Comparison of ENCODE assay signal across 9 mouse cellular contexts in the genomic region with DNA sequence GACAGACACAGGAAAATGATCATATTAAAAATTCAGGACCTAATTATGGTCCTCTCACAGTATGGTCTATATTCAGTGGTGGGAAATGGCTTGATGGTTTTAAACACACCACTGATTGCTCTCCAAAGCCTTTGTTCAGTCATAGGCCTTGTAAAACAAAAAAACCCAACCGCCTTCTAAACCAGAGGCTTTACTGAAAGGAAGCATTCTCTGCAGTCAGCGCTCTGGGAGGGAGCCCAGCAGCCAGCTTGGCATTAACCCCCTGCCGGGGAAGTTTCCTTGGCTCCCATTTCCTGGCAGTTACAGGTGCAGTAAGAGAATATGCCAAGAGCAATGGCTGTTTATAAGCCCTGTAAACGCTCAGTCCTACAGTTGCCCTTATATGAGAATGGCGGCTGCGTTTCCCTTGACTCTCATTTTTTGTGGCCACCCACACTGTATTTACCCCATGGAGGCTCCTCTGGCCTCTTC.
A peak's percentile ranks its signal among the peaks of the same experiment; 100 is the strongest.
DNase-seq lines count a peak whose midpoint lies in the region; ATAC-seq and TF ChIP-seq lines count a peak whose summit lies in the region.
"Had no signal": no experiment of that assay in that cellular context is flagged by ENCODE, and none has a peak within 500 bp of the region (broad histone marks: within the 10 kb centered on the region; RNA-seq: fewer than 3 reads in every experiment).

No protein-coding gene starts in this region.

- H3K9me3 ChIP-seq in midbrain, embryonic 11.5 days (ENCODE audit: control insufficient read depth, low read length): no peaks in the 10 kb centered on the region
- H3K9me3 ChIP-seq in midbrain, embryonic 10.5 days (replicated peaks): no peaks in the 10 kb centered on the region
- H3K9me3 ChIP-seq in hindbrain, postnatal 0 days (ENCODE audit: low read length): no peaks in the 10 kb centered on the region
- H3K9me3 ChIP-seq in midbrain, embryonic 16.5 days (replicated peaks; ENCODE audit: control insufficient read depth, low read length, poor library complexity, severe bottlenecking): no peaks in the 10 kb centered on the region
- no peaks in the 10 kb centered on the region for H3K9me3 ChIP-seq in heart, embryonic 12.5 days (replicated peaks)
- H3K9me3 ChIP-seq: lung, embryonic 15.5 days had no signal

- ATAC-seq in midbrain, embryonic 11.5 days (ENCODE audit: low FRiP score): peak; percentile 30; the same call in 1 of the 2 replicates
- peak; percentile 68; the same call in 1 of the 2 replicates for ATAC-seq in hindbrain, postnatal 0 days
- ATAC-seq in midbrain, embryonic 16.5 days: peak; percentile 79; the same call in 1 of the 2 replicates
- ATAC-seq in heart, embryonic 12.5 days (ENCODE audit: insufficient number of reproducible peaks, low FRiP score): no peak

- H3K4me1 ChIP-seq in midbrain, embryonic 11.5 days (ENCODE audit: control insufficient read depth, insufficient read depth, low read length): peaks cover 6% of the 10 kb centered on the region
- H3K4me1 ChIP-seq in midbrain, embryonic 10.5 days: peaks cover 12% of the 10 kb centered on the region
- peaks cover 7% of the 10 kb centered on the region for H3K4me1 ChIP-seq in hindbrain, postnatal 0 days (ENCODE audit: insufficient read depth, low read length)
- H3K4me1 ChIP-seq in midbrain, embryonic 16.5 days (ENCODE audit: control insufficient read depth, insufficient read depth, low read length): peaks cover 8% of the 10 kb centered on the region
- peaks cover 9% of the 10 kb centered on the region for H3K4me1 ChIP-seq in heart, embryonic 12.5 days (replicated peaks)
- H3K4me1 ChIP-seq: lung, embryonic 15.5 days had no signal

- no peak overlapping the region for H3K4me2 ChIP-seq in midbrain, embryonic 11.5 days
- H3K4me2 ChIP-seq in hindbrain, postnatal 0 days (ENCODE audit: low read depth, low read length): no peak overlapping the region
- H3K4me2 ChIP-seq in midbrain, embryonic 16.5 days (ENCODE audit: low read length): no peak overlapping the region
- no peak overlapping the region for H3K4me2 ChIP-seq in heart, embryonic 12.5 days
- H3K4me2 ChIP-seq: lung, embryonic 15.5 days had no signal

- H3K27me3 ChIP-seq in midbrain, embryonic 11.5 days (ENCODE audit: control insufficient read depth, insufficient read depth, low read length): no peaks in the 10 kb centered on the region
- H3K27me3 ChIP-seq in midbrain, embryonic 10.5 days (ENCODE audit: low read depth, poor library complexity, severe bottlenecking): no peaks in the 10 kb centered on the region
- H3K27me3 ChIP-seq in hindbrain, postnatal 0 days (ENCODE audit: insufficient read depth, low read length): no peaks in the 10 kb centered on the region
- H3K27me3 ChIP-seq in midbrain, embryonic 16.5 days (ENCODE audit: control insufficient read depth, insufficient read depth, low read depth, low read length): no peaks in the 10 kb centered on the region
- H3K27me3 ChIP-seq in heart, embryonic 12.5 days (replicated peaks): no peaks in the 10 kb centered on the region
- H3K27me3 ChIP-seq: lung, embryonic 15.5 days had no signal

- H3K36me3 ChIP-seq in midbrain, embryonic 11.5 days (ENCODE audit: control insufficient read depth, insufficient read depth, low read length): no peaks in the 10 kb centered on the region
- no peaks in the 10 kb centered on the region for H3K36me3 ChIP-seq in midbrain, embryonic 10.5 days
- no peaks in the 10 kb centered on the region for H3K36me3 ChIP-seq in hindbrain, postnatal 0 days (ENCODE audit: insufficient read depth, low read length)
- H3K36me3 ChIP-seq in midbrain, embryonic 16.5 days (ENCODE audit: control insufficient read depth, insufficient read depth, low read length): no peaks in the 10 kb centered on the region
- no peaks in the 10 kb centered on the region for H3K36me3 ChIP-seq in heart, embryonic 12.5 days
- H3K36me3 ChIP-seq: lung, embryonic 15.5 days had no signal

- H3K9ac ChIP-seq in midbrain, embryonic 11.5 days (ENCODE audit: low read length): 0 out of 2 replicates have a peak overlapping the region, but pooled peaks have one; percentile 16
- no peak overlapping the region for H3K9ac ChIP-seq in hindbrain, postnatal 0 days (replicated peaks; ENCODE audit: low read length)
- H3K9ac ChIP-seq in midbrain, embryonic 16.5 days (ENCODE audit: low read depth, low read length): no peak overlapping the region
- no peak overlapping the region for H3K9ac ChIP-seq in heart, embryonic 12.5 days
- H3K9ac ChIP-seq: lung, embryonic 15.5 days had no signal

- intact Hi-C loops in heart, postnatal 14 days (cut with DNase I): no loop called here

- 20% methylated on average over 6 of the region's 6 CpGs for WGBS in midbrain, embryonic 11.5 days
- 25% methylated on average over 6 of the region's 6 CpGs for whole genome bisulfite sequencing in midbrain, embryonic 10.5 days
- WGBS in hindbrain, postnatal 0 days: 18% methylated on average over 6 of the region's 6 CpGs
- 15% methylated on average over 6 of the region's 6 CpGs for WGBS in midbrain, embryonic 16.5 days
- WGBS in heart, embryonic 12.5 days: 54% methylated on average over 6 of the region's 6 CpGs

- no peak overlapping the region for H3K4me3 ChIP-seq in midbrain, embryonic 11.5 days (ENCODE audit: low read depth, low read length)
- H3K4me3 ChIP-seq in midbrain, embryonic 10.5 days: no peak overlapping the region
- H3K4me3 ChIP-seq in hindbrain, postnatal 0 days (ENCODE audit: low read length): no peak overlapping the region
- no peak overlapping the region for H3K4me3 ChIP-seq in midbrain, embryonic 16.5 days (ENCODE audit: low read depth, low read length)
- no peak overlapping the region for H3K4me3 ChIP-seq in heart, embryonic 12.5 days
- H3K4me3 ChIP-seq: lung, embryonic 15.5 days had no signal

- no peak for TF ChIP-seq CTCF in hindbrain, postnatal 0 days (IDR thresholded peaks at IDR 0.05; ENCODE audit: low read depth)

- H3K27ac ChIP-seq in midbrain, embryonic 11.5 days (ENCODE audit: low read depth, low read length): no peak overlapping the region; the same call in 1 of the 2 replicates
- H3K27ac ChIP-seq in midbrain, embryonic 10.5 days (replicated peaks): no peak overlapping the region; the same call in 1 of the 2 replicates
- peak overlapping the region; percentile 59; the same call in 1 of the 2 replicates for H3K27ac ChIP-seq in hindbrain, postnatal 0 days
- H3K27ac ChIP-seq in midbrain, embryonic 16.5 days (ENCODE audit: low read length): peak overlapping the region; percentile 65
- H3K27ac ChIP-seq in heart, embryonic 12.5 days (ENCODE audit: poor library complexity, severe bottlenecking): no peak overlapping the region
- H3K27ac ChIP-seq: lung, embryonic 15.5 days had no signal

- DNase-seq in midbrain, embryonic 11.5 days (ENCODE audit: low spot score, missing footprints): peak; percentile 82
- no peak for DNase-seq in midbrain, embryonic 10.5 days (ENCODE audit: low spot score)
- DNase-seq in fibroblast of lung, adult 2 months (ENCODE audit: low read depth): peak; percentile 82
- peak; percentile 75 for DNase-seq in hindbrain, postnatal 0 days (ENCODE audit: low spot score)
- DNase-seq in thymus, postnatal 10 days (ENCODE audit: low spot score in 2 of 2): no peak
- no peak for DNase-seq in heart, postnatal 14 days

Comparison
In these comparisons a context has a peak if more than half of its experiments do, and no peak if none do; other contexts are left out.
1. DNase-seq: peak in midbrain, embryonic 11.5 days (single experiment), fibroblast of lung, adult 2 months (single experiment) and hindbrain, postnatal 0 days (single experiment); none in midbrain, embryonic 10.5 days (single experiment), thymus, postnatal 10 days (0 of 2) and heart, postnatal 14 days (0 of 2).
2. H3K27ac ChIP-seq: peak in hindbrain, postnatal 0 days (single experiment) and midbrain, embryonic 16.5 days (single experiment); none in midbrain, embryonic 11.5 days (single experiment), midbrain, embryonic 10.5 days (single experiment) and heart, embryonic 12.5 days (single experiment).